Mouse (Mus musculus) heart, embryonic 12.5 days (tissue): ENCODE results near the gene Zfp949. TPM values are rescaled to one million over a fixed set of nuclear protein-coding genes. Genes with fewer than 3 reads are reported as not detected.
"Not testable (repeated sequence)": the region's sequence is repeated elsewhere in the genome, so short reads cannot be mapped to it uniquely, and the experiment has no call there.

Experiments
- ATAC-seq: fragments of 200-750 bp; cut with Nextera tagmentation; 2 replicates; pipeline ENCODE4 v1.8.0; 2017; ENCODE audit warnings: moderate TSS enrichment, moderate library complexity; ENCODE audit not compliant: insufficient number of reproducible peaks, low FRiP score
- H3K27ac ChIP-seq: fragments of 300-500 bp; sonication (generic); 2 replicates; pipeline ENCODE4 v1.5.1; 2016; ENCODE audit warnings: mild to moderate bottlenecking, moderate library complexity; ENCODE audit not compliant: poor library complexity, severe bottlenecking
- H3K27me3 ChIP-seq: fragments of 300-500 bp; sonication (generic); replicated peaks from 2 replicates; pipeline ENCODE4 v1.6.1; 2016; ENCODE audit warnings: mild to moderate bottlenecking, moderate library complexity
- H3K36me3 ChIP-seq: fragments of 300-500 bp; sonication (generic); 2 replicates; pipeline ENCODE4 v1.6.1; 2016; ENCODE audit warnings: mild to moderate bottlenecking, moderate library complexity
- H3K4me1 ChIP-seq: fragments of 300-500 bp; sonication (generic); replicated peaks from 2 replicates; pipeline ENCODE4 v1.6.1; 2016; ENCODE audit warnings: mild to moderate bottlenecking
- H3K4me2 ChIP-seq: fragments of 300-500 bp; sonication (generic); 2 replicates; pipeline ENCODE4 v1.6.1; 2016; ENCODE audit warnings: mild to moderate bottlenecking, moderate library complexity
- H3K4me3 ChIP-seq: fragments of 300-500 bp; sonication (generic); 2 replicates; pipeline ENCODE4 v1.5.1; 2016; ENCODE audit warnings: mild to moderate bottlenecking
- H3K9ac ChIP-seq: fragments of 300-500 bp; sonication (generic); 2 replicates; pipeline ENCODE4 v1.6.1; 2016; ENCODE audit warnings: mild to moderate bottlenecking, moderate library complexity
- H3K9me3 ChIP-seq: fragments of 300-500 bp; sonication (generic); replicated peaks from 2 replicates; pipeline ENCODE4 v1.6.1; 2016; ENCODE audit warnings: mild to moderate bottlenecking, moderate library complexity
- WGBS: fragments of 180-500 bp; shearing (Covaris S2); methylation state at CpG from one replicate; pipeline ENCODE4 v1.1.7; 2016; 5-methylcytosine and 5-hydroxymethylcytosine counted together
- polyA plus RNA-seq: library from polyadenylated mRNA; unstranded; fragments of >200 nt; fragmentation: Nextera tagmentation; extraction: Ambion mirVana; gene quantifications from 2 replicates; pipeline ENCODE4 v1.2.1, GENCODE M21; 2016

Gene Zfp949
- polyA plus RNA-seq, 1 experiment from 2014 or later, result 6.9 TPM

- Histone ChIP-seq H3K4me1 (no peaks in the 10 kb centered on the region), H3K36me3 (no peaks in the 10 kb centered on the region), H3K9me3 (no peaks in the 10 kb centered on the region), H3K9ac (no peak overlapping the region), H3K4me2 (no peak overlapping the region), H3K27me3 (no peaks in the 10 kb centered on the region), H3K4me3 (no peak overlapping the region), H3K27ac (no peak overlapping the region)
- no peak for ATAC-seq
- 25% methylated on average over 2 of the region's 2 CpGs for WGBS
Measured at GRCm38 (mm10) chr9:88542816-88543215, 5.0 kb upstream of the Zfp949 start.

DNA sequence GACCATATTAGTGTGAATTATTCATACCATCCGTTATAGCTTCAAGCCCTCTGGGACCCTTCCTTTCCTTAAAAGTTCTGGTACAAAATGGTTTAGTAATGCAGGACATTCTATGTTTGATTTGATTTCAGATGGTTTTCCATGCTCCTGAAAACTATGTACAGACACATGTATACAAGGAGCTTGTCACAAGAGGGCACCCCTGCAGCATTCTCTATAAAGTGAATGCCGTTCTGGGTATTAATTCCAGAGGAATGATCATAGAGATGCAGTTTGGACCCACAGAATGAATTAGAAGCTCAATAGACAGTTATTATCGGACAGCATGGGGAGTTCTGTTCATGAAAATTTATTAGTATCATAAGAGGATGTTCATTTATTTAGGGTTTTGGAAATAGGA, 2.3 kb upstream of the Zfp949 start:
- H3K27me3 ChIP-seq, result no peaks in the 10 kb centered on the region
- H3K4me3 ChIP-seq, result no peak overlapping the region
- no peak overlapping the region for H3K9ac ChIP-seq
- H3K27ac ChIP-seq, result no peak overlapping the region
- no peak for ATAC-seq
- 40% methylated on average over 3 of the region's 3 CpGs for WGBS
- no peaks in the 10 kb centered on the region for H3K36me3 ChIP-seq
- no peaks in the 10 kb centered on the region for H3K9me3 ChIP-seq
- H3K4me1 ChIP-seq, result peaks cover 12% of the 10 kb centered on the region
- H3K4me2 ChIP-seq, result no peak overlapping the region

DNA sequence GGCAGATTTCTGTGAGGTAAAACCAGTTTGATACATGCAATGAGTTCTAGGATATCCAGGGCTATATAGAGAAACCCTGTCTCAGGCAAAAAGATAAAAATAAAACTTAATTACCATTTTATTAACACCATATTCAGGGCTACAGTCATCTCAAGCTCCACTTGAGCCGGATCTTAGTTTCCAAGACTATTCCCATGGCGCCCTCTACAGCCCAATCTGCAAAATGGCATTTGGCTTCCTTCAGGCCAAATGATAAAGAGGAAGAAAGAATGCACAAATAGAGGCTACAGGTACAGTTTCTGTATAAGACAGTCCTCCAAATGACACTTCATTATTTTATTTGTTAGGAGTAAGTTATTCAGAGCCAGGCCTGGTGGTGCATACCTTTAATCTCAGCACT, 1.7 kb upstream of the Zfp949 start:
- no peak for ATAC-seq

GRCm38 (mm10) chr9:88546657-88547056, 1.2 kb upstream of the Zfp949 start:
- WGBS, result 61% methylated on average over 8 of the region's 8 CpGs
- H3K4me3 ChIP-seq, result no peak overlapping the region
- no peak overlapping the region for H3K27ac ChIP-seq
- no peak overlapping the region for H3K4me2 ChIP-seq
- no peak overlapping the region for H3K9ac ChIP-seq
- no peaks in the 10 kb centered on the region for H3K9me3 ChIP-seq
- 0 out of 2 replicates have a peak, but pooled peaks cover 3% of the 10 kb centered on the region for H3K36me3 ChIP-seq
- peaks cover 14% of the 10 kb centered on the region for H3K4me1 ChIP-seq
- no peak for ATAC-seq
- no peaks in the 10 kb centered on the region for H3K27me3 ChIP-seq

More for the DNA sequence above, 1.7 kb upstream of the Zfp949 start:
- Histone ChIP-seq H3K9me3 (no peaks in the 10 kb centered on the region), H3K36me3 (0 out of 2 replicates have a peak, but pooled peaks cover 3% of the 10 kb centered on the region), H3K4me1 (peaks cover 14% of the 10 kb centered on the region), H3K9ac (no peak overlapping the region), H3K4me3 (no peak overlapping the region), H3K27ac (no peak overlapping the region), H3K4me2 (no peak overlapping the region), H3K27me3 (no peaks in the 10 kb centered on the region)
- WGBS, result 9% methylated on average over 2 of the region's 2 CpGs

DNA sequence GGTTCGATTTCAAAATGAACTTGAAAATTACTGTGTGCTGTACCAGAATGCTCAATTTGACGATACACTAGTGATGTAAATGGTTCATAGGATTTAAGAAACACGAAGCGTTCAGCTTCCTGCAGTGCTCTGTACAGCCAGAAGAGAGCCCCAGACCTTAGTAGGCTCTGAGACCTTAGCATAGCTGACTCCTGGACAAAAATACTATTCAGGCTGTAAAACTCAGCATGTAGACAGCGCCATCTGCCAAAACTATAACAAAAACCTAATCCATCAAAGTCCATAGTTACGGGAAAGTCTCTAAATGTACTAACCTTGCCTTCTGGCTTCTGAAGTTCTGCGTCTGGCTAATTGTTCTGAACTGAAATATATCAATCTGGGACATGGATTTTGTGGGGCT, 550 bp upstream of the Zfp949 start:
- H3K9ac ChIP-seq, result no peak overlapping the region
- H3K27me3 ChIP-seq, result no peaks in the 10 kb centered on the region
- H3K36me3 ChIP-seq, result peaks cover 3% of the 10 kb centered on the region; the same call in 1 of the 2 replicates
- WGBS, result 31% methylated on average over 7 of the region's 7 CpGs
- H3K27ac ChIP-seq, result no peak overlapping the region
- H3K4me1 ChIP-seq, result peaks cover 14% of the 10 kb centered on the region
- H3K4me2 ChIP-seq, result peak overlapping the region; percentile 68
- peak overlapping the region; percentile 92 for H3K4me3 ChIP-seq
- ATAC-seq, result 0 out of 2 replicates have a peak, but pooled peaks have one; percentile 38
- no peaks in the 10 kb centered on the region for H3K9me3 ChIP-seq

DNA sequence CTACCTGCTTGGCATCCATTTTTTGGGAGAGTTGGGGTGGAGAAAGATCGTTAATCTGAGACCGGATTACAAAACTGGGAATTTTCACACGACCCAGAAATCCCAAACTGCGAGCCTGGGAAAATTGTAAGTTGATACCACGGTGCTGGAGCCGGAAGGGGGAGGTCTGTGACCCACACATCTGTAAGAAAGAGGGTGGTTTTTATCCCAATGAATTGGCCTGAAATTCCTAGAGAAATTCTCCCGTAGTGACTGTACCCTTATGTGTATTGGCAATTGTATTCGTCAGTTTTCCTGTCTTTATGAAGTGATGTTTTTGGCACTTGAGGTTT, 760 bp downstream of the Zfp949 start:
- no peak for ATAC-seq
- 0 out of 2 replicates have a peak overlapping the region, but pooled peaks have one; percentile 65 for H3K27ac ChIP-seq

GRCm38 (mm10) chr9:88553071-88553470, 5.3 kb downstream of the Zfp949 start:
- Histone ChIP-seq H3K4me2 (no peak overlapping the region), H3K9me3 (no peaks in the 10 kb centered on the region), H3K4me1 (peaks cover 14% of the 10 kb centered on the region), H3K36me3 (peaks cover 28% of the 10 kb centered on the region), H3K27me3 (no peaks in the 10 kb centered on the region), H3K27ac (no peak overlapping the region), H3K9ac (no peak overlapping the region), H3K4me3 (no peak overlapping the region)
- 96% methylated on average over 14 of the region's 14 CpGs for WGBS
- no peak for ATAC-seq

More for the DNA sequence above, 760 bp downstream of the Zfp949 start:
- Histone ChIP-seq H3K27me3 (no peaks in the 10 kb centered on the region), H3K4me2 (peak overlapping the region; percentile 68), H3K9me3 (no peaks in the 10 kb centered on the region), H3K4me1 (peaks cover 14% of the 10 kb centered on the region), H3K36me3 (peaks cover 11% of the 10 kb centered on the region), H3K4me3 (peak overlapping the region; percentile 92), H3K9ac (peak overlapping the region; percentile 77)
- 2% methylated on average over 8 of the region's 8 CpGs for WGBS

DNA sequence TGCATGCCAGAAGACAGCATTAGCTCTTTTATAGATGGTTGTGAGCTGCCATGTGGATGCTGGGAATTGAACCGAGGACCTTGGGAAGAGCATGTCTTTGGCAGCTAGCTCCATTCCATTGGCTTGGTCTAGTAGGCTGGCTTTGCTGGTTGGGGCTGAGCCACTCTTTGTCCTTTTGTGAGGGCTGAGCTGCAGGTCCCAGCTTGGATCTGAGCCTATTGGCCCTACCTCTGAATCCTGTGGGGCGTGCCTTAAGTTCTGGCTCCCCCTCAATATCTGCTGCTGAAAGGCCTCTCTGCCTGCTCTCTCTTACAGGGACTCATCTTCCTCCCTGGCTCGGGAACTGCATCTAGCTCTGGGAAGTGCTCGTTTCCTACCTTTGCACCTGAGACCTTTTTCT, 10.3 kb downstream of the Zfp949 start:
- WGBS, result 78% methylated on average over 4 of the region's 4 CpGs
- no peaks in the 10 kb centered on the region for H3K27me3 ChIP-seq
- peaks cover 53% of the 10 kb centered on the region for H3K36me3 ChIP-seq
- no peak overlapping the region for H3K27ac ChIP-seq
- peaks cover 7% of the 10 kb centered on the region; the same call in 1 of the 2 replicates for H3K9me3 ChIP-seq
- ATAC-seq, result no peak
- no peaks in the 10 kb centered on the region for H3K4me1 ChIP-seq
- no peak overlapping the region for H3K9ac ChIP-seq
- no peak overlapping the region for H3K4me2 ChIP-seq
- no peak overlapping the region for H3K4me3 ChIP-seq

GRCm38 (mm10) chr9:88561476-88561875, 13.7 kb downstream of the Zfp949 start:
- not testable (repeated sequence) for H3K9me3 ChIP-seq, H3K4me3 ChIP-seq, H3K27me3 ChIP-seq, ATAC-seq, H3K4me1 ChIP-seq, H3K4me2 ChIP-seq, H3K27ac ChIP-seq, H3K9ac ChIP-seq
- 91% methylated on average over 2 of the region's 2 CpGs for WGBS
- H3K36me3 ChIP-seq, result peaks cover 58% of the 10 kb centered on the region

DNA sequence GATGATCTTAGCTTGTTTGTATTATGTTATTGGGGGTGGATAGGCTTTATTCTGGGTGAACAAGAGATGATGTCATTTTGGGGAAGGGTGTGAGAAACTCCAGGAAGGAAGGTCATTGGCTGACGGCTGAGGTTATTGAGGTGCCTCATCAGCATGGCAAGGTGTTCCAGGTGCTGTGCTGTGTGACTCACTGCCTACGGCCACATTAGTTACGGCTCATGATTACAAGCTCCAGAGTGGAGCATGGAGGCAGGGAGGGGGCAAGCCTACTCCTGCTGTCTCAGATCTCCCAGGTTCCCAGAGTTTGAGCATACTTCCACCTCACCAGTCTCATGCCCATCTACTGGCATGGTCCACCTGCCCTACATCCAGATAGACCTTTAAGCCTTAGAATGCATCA, 22.7 kb downstream of the Zfp949 start:
- H3K27ac ChIP-seq, H3K4me1 ChIP-seq, H3K4me3 ChIP-seq, H3K9ac ChIP-seq, H3K4me2 ChIP-seq, H3K27me3 ChIP-seq, ATAC-seq: not testable (repeated sequence)
- peaks cover 42% of the 10 kb centered on the region for H3K36me3 ChIP-seq
- H3K9me3 ChIP-seq, result peaks cover 27% of the 10 kb centered on the region
- WGBS, result 96% methylated on average over 3 of the region's 3 CpGs

GRCm38 (mm10) chr9:88580591-88580990, 32.8 kb downstream of the Zfp949 start, which contains the start of gene Trim43a:
Trim43a (plus strand) TSS chr9:88580891.
- not testable (repeated sequence) for H3K36me3 ChIP-seq, ATAC-seq, H3K4me1 ChIP-seq, H3K9me3 ChIP-seq, H3K27me3 ChIP-seq, H3K27ac ChIP-seq, H3K4me2 ChIP-seq, H3K4me3 ChIP-seq, H3K9ac ChIP-seq
- WGBS, result 67% methylated on average over 2 of the region's 2 CpGs

DNA sequence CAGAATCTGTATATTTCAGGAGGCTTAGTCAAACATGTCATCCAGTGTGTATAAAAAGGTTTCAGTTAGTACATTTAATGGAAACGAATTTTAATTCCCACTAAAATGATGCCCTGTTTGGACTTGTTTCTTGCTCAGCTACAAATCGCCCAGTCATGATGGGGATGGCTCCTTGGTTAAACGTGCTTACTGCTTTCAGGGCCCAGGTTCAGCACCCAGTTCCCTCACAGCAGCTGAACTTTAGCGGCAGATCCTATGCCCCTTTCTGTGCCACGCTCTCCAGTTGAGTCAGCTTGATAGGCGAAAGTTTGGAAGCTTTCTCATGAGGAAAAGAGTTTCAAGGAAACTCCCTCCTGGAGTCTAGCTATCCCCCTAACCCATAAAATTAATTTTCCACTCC, 45.9 kb downstream of the Zfp949 start:
- not testable (repeated sequence) for ATAC-seq, H3K27me3 ChIP-seq

More for the DNA sequence above, 45.9 kb downstream of the Zfp949 start:
- not testable (repeated sequence) for H3K36me3 ChIP-seq, H3K4me2 ChIP-seq, H3K4me3 ChIP-seq, H3K4me1 ChIP-seq, H3K27ac ChIP-seq, H3K9me3 ChIP-seq, H3K9ac ChIP-seq
- 78% methylated on average over 6 of the region's 6 CpGs for WGBS
